Mouse (Mus musculus): ENCODE measurements around the gene 1700030J22Rik. TPM values are rescaled to one million over a fixed set of nuclear protein-coding genes. Genes with fewer than 3 reads are reported as not detected.

The 1700030J22Rik gene
- total and polyA plus RNA-seq, 3 experiments: 0.21 to 0.46 (median 0.35) TPM

Other genes with a start within 250 kb of the 1700030J22Rik start
- gene Cdyl2, start 246.0 kb downstream of the 1700030J22Rik start, total RNA-seq (2012; rRNA removed): 6.7 and 9.4 TPM in 2 replicates
- 3.4 and 4.4 TPM in 2 replicates for gene Cdyl2, start 246.0 kb downstream of the 1700030J22Rik start, total RNA-seq (2014; rRNA removed)
- gene Cdyl2, start 246.0 kb downstream of the 1700030J22Rik start, polyA plus RNA-seq (2012; ENCODE audit: insufficient read length, low read depth): 6.5 and 6.9 TPM in 2 replicates
- 29.1 and 33.6 TPM in 2 replicates for gene Cmc2, start 57.5 kb downstream of the 1700030J22Rik start, total RNA-seq (2012; rRNA removed)
- 34.4 and 39.4 TPM in 2 replicates for gene Cmc2, start 57.5 kb downstream of the 1700030J22Rik start, total RNA-seq (2014; rRNA removed)
- gene Cmc2, start 57.5 kb downstream of the 1700030J22Rik start, polyA plus RNA-seq (2012; ENCODE audit: insufficient read length, low read depth): 55.1 and 56.5 TPM in 2 replicates
- 26.3 and 28.1 TPM in 2 replicates for gene Cenpn, start 57.2 kb downstream of the 1700030J22Rik start, total RNA-seq (2012; rRNA removed)
- 51.3 and 52.0 TPM in 2 replicates for gene Cenpn, start 57.2 kb downstream of the 1700030J22Rik start, total RNA-seq (2014; rRNA removed)
- gene Cenpn, start 57.2 kb downstream of the 1700030J22Rik start, polyA plus RNA-seq (2012; ENCODE audit: insufficient read length, low read depth): 44.1 and 45.6 TPM in 2 replicates
- 13.5 and 14.8 TPM in 2 replicates for gene Atmin, start 35.6 kb downstream of the 1700030J22Rik start, total RNA-seq (2012; rRNA removed)
- gene Atmin, start 35.6 kb downstream of the 1700030J22Rik start, total RNA-seq (2014; rRNA removed): 9.3 and 9.4 TPM in 2 replicates
- gene Atmin, start 35.6 kb downstream of the 1700030J22Rik start, polyA plus RNA-seq (2012; ENCODE audit: insufficient read length, low read depth): 16.0 and 22.0 TPM in 2 replicates
- 31.5 and 45.7 TPM in 2 replicates for gene Gcsh, start 14.6 kb upstream of the 1700030J22Rik start, total RNA-seq (2012; rRNA removed)
- 66.4 and 74.6 TPM in 2 replicates for gene Gcsh, start 14.6 kb upstream of the 1700030J22Rik start, total RNA-seq (2014; rRNA removed)
- gene Gcsh, start 14.6 kb upstream of the 1700030J22Rik start, polyA plus RNA-seq (2012; ENCODE audit: insufficient read length, low read depth): 91.7 and 108 TPM in 2 replicates
- not detected in 2 replicates for gene Pkd1l2, start 103.5 kb upstream of the 1700030J22Rik start, total RNA-seq (2012; rRNA removed)
- not detected in 2 replicates for gene Pkd1l2, start 103.5 kb upstream of the 1700030J22Rik start, total RNA-seq (2014; rRNA removed)
- 0.06 TPM in 1 of 2 replicates, not detected in the other for gene Pkd1l2, start 103.5 kb upstream of the 1700030J22Rik start, polyA plus RNA-seq (2012; ENCODE audit: insufficient read length, low read depth)
- gene Bco1, start 116.9 kb upstream of the 1700030J22Rik start, total RNA-seq (2012; rRNA removed): not detected in 2 replicates
- gene Bco1, start 116.9 kb upstream of the 1700030J22Rik start, total RNA-seq (2014; rRNA removed): not detected in 2 replicates
- gene Bco1, start 116.9 kb upstream of the 1700030J22Rik start, polyA plus RNA-seq (2012; ENCODE audit: insufficient read length, low read depth): not detected in 2 replicates
- gene Gan, start 179.2 kb upstream of the 1700030J22Rik start, total RNA-seq (2012; rRNA removed): 2.9 and 3.2 TPM in 2 replicates
- gene Gan, start 179.2 kb upstream of the 1700030J22Rik start, total RNA-seq (2014; rRNA removed): 1.5 and 1.7 TPM in 2 replicates
- gene Gan, start 179.2 kb upstream of the 1700030J22Rik start, polyA plus RNA-seq (2012; ENCODE audit: insufficient read length, low read depth): 2.5 and 2.8 TPM in 2 replicates